Mouse (Mus musculus): ENCODE data around the gene BC030870. TPM values are rescaled to one million over a fixed set of nuclear protein-coding genes. Genes with fewer than 3 reads are reported as not detected.

BC030870 gene
- polyA plus RNA-seq, 1 experiment from 2014 or later, result 0.24 TPM

DNA sequence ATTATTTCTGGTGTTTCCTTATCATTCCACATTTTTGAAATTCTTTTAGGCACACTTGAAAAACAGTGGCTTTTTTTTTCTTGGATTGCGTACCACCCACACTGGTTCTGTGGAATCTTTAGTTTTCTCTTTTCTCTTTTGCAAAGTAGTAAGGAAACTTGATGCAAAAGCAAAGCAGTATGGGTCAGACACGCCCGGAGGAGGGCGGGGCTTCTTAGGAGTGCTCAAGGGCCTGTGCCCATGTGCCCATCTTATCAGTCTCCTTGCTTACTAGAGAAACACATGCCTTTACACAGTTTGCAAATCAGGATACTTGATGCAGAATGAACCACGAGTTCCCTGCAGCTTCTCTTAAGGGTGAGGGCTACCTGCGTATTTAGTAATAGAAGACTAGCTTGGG is 17.3 kb downstream of the BC030870 start:
- Histone ChIP-seq H3K4me1 (ENCODE audit: control insufficient read depth, insufficient read depth, low read length) (no peaks in the 10 kb centered on the region), H3K27ac (ENCODE audit: low read length) (no peak overlapping the region), H3K36me3 (ENCODE audit: control insufficient read depth, insufficient read depth) (no peaks in the 10 kb centered on the region), H3K9me3 (replicated peaks; ENCODE audit: control insufficient read depth, low read length) (no peaks in the 10 kb centered on the region), H3K9ac (ENCODE audit: low read length) (no peak overlapping the region), H3K27me3 (ENCODE audit: control insufficient read depth, insufficient read depth, low read length) (no peaks in the 10 kb centered on the region), H3K4me2 (ENCODE audit: low read depth, low read length) (no peak overlapping the region), H3K4me3 (ENCODE audit: low read length) (no peak overlapping the region)
- no peak for ATAC-seq (replicated peaks; ENCODE audit: extremely low read depth, insufficient read depth, low FRiP score)
- 67% methylated on average over 6 of the region's 6 CpGs for WGBS

DNA sequence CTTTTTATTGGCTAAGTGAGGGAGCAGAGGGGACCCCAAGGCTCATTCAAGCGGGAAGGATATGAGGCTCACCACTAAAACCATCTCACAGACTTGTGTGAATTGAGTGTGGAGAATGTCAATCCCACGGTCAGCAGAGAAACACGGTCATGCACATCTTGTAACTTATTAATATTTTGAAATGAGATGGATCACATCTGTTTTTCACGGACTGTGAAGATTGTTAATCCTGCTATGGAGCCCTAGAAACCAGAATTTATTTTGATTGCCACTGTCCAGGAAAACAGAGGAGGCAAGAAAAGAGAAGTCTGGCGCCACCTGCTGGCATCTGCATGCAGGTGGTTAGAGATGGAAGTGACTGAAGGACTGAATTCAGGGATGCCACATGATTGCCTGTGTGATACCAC is 19.1 kb downstream of the BC030870 start:
- Histone ChIP-seq H3K27me3 (ENCODE audit: control insufficient read depth, insufficient read depth, low read length) (no peaks in the 10 kb centered on the region), H3K27ac (ENCODE audit: low read length) (no peak overlapping the region), H3K9ac (ENCODE audit: low read length) (no peak overlapping the region), H3K4me1 (ENCODE audit: control insufficient read depth, insufficient read depth, low read length) (no peaks in the 10 kb centered on the region), H3K9me3 (replicated peaks; ENCODE audit: control insufficient read depth, low read length) (no peaks in the 10 kb centered on the region), H3K36me3 (ENCODE audit: control insufficient read depth, insufficient read depth) (no peaks in the 10 kb centered on the region), H3K4me3 (ENCODE audit: low read length) (no peak overlapping the region), H3K4me2 (ENCODE audit: low read depth, low read length) (no peak overlapping the region)
- no peak for ATAC-seq (replicated peaks; ENCODE audit: extremely low read depth, insufficient read depth, low FRiP score)
- WGBS, result 33% methylated on average over 5 of the region's 5 CpGs

- WGBS, result 62% methylated on average over 6 of the region's 6 CpGs
- no peaks in the 10 kb centered on the region for H3K27me3 ChIP-seq (ENCODE audit: control insufficient read depth, insufficient read depth, low read length)
Observed at GRCm38 (mm10) chr8:65108936-65109335, 20.4 kb downstream of the BC030870 start.

DNA sequence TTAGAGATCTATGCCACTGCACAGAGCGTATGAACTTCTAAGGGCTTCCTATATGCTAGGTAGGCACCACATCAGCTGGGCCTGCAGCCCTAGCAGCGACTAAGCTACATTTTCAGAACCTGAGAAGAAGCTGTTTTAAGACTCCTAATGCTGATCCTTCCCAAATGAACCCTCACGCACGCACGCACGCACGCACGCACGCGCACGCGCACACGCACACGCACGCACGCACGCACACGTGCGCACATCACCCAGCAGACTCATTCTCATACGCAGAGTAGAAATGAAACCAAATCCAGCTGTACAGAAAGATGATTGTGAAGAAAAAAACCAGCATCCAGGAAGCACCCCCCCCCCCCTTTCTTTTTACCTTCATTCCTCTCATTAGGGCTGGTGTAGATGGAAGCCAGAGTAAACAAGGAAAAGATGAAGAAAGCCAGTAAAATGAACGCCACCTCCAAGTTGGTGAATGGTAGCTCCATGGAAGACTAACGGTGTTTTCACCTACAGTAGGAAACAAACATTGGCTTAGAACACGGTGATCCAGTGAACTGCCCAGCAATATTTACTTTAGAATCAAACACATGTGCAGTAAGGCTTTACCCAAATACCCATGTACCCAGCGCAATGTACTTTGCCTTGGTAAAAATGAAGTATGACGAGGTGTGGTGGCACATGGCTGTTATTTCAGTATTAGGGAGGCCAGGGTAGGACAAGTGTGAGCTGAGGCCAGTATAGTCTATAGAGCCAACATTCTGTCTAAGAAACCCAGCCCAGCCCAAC is 21.2 kb downstream of the BC030870 start:
- no peak for ATAC-seq (replicated peaks; ENCODE audit: extremely low read depth, insufficient read depth, low FRiP score)
- Histone ChIP-seq H3K27ac (ENCODE audit: low read length) (no peak overlapping the region), H3K4me3 (ENCODE audit: low read length) (no peak overlapping the region), H3K4me2 (ENCODE audit: low read depth, low read length) (no peak overlapping the region), H3K27me3 (ENCODE audit: control insufficient read depth, insufficient read depth, low read length) (no peaks in the 10 kb centered on the region), H3K9ac (ENCODE audit: low read length) (no peak overlapping the region), H3K36me3 (ENCODE audit: control insufficient read depth, insufficient read depth) (no peaks in the 10 kb centered on the region), H3K9me3 (replicated peaks; ENCODE audit: control insufficient read depth, low read length) (no peaks in the 10 kb centered on the region), H3K4me1 (ENCODE audit: control insufficient read depth, insufficient read depth, low read length) (no peaks in the 10 kb centered on the region)
- WGBS, result 90% methylated on average over 25 of the region's 25 CpGs

More at GRCm38 (mm10) chr8:65108936-65109335, 20.4 kb downstream of the BC030870 start:
- Histone ChIP-seq H3K27ac (ENCODE audit: low read length) (no peak overlapping the region), H3K4me1 (ENCODE audit: control insufficient read depth, insufficient read depth, low read length) (no peaks in the 10 kb centered on the region), H3K9ac (ENCODE audit: low read length) (no peak overlapping the region), H3K4me3 (ENCODE audit: low read length) (no peak overlapping the region), H3K4me2 (ENCODE audit: low read depth, low read length) (no peak overlapping the region), H3K9me3 (replicated peaks; ENCODE audit: control insufficient read depth, low read length) (no peaks in the 10 kb centered on the region), H3K36me3 (ENCODE audit: control insufficient read depth, insufficient read depth) (no peaks in the 10 kb centered on the region)
- ATAC-seq (replicated peaks; ENCODE audit: extremely low read depth, insufficient read depth, low FRiP score), result no peak

GRCm38 (mm10) chr8:65104041-65104440 is 25.3 kb downstream of the BC030870 start:
- H3K4me3 ChIP-seq (ENCODE audit: low read length), result no peak overlapping the region
- WGBS, result 56% methylated on average over 4 of the region's 4 CpGs

GRCm38 (mm10) chr8:65103632-65104031 is 25.7 kb downstream of the BC030870 start:
- 85% methylated on average over 7 of the region's 7 CpGs for WGBS
- H3K4me2 ChIP-seq (ENCODE audit: low read depth, low read length), result no peak overlapping the region

More at GRCm38 (mm10) chr8:65104041-65104440, 25.3 kb downstream of the BC030870 start:
- Histone ChIP-seq H3K4me2 (ENCODE audit: low read depth, low read length) (no peak overlapping the region), H3K27ac (ENCODE audit: low read length) (no peak overlapping the region), H3K27me3 (ENCODE audit: control insufficient read depth, insufficient read depth, low read length) (no peaks in the 10 kb centered on the region), H3K36me3 (ENCODE audit: control insufficient read depth, insufficient read depth) (no peaks in the 10 kb centered on the region), H3K9ac (ENCODE audit: low read length) (no peak overlapping the region), H3K9me3 (replicated peaks; ENCODE audit: control insufficient read depth, low read length) (no peaks in the 10 kb centered on the region), H3K4me1 (ENCODE audit: control insufficient read depth, insufficient read depth, low read length) (no peaks in the 10 kb centered on the region)
- no peak for ATAC-seq (replicated peaks; ENCODE audit: extremely low read depth, insufficient read depth, low FRiP score)

GRCm38 (mm10) chr8:65099735-65100134 is 29.6 kb downstream of the BC030870 start:
- ATAC-seq (replicated peaks; ENCODE audit: extremely low read depth, insufficient read depth, low FRiP score), result no peak
- Histone ChIP-seq H3K4me3 (ENCODE audit: low read length) (no peak overlapping the region), H3K9me3 (replicated peaks; ENCODE audit: control insufficient read depth, low read length) (no peaks in the 10 kb centered on the region), H3K27me3 (ENCODE audit: control insufficient read depth, insufficient read depth, low read length) (no peaks in the 10 kb centered on the region), H3K36me3 (ENCODE audit: control insufficient read depth, insufficient read depth) (no peaks in the 10 kb centered on the region), H3K4me2 (ENCODE audit: low read depth, low read length) (no peak overlapping the region), H3K9ac (ENCODE audit: low read length) (no peak overlapping the region), H3K4me1 (ENCODE audit: control insufficient read depth, insufficient read depth, low read length) (no peaks in the 10 kb centered on the region), H3K27ac (ENCODE audit: low read length) (no peak overlapping the region)
- 68% methylated on average over 3 of the region's 3 CpGs for WGBS

More at GRCm38 (mm10) chr8:65103632-65104031, 25.7 kb downstream of the BC030870 start:
- no peaks in the 10 kb centered on the region for H3K27me3 ChIP-seq (ENCODE audit: control insufficient read depth, insufficient read depth, low read length)
- no peak overlapping the region for H3K4me3 ChIP-seq (ENCODE audit: low read length)
- ATAC-seq (replicated peaks; ENCODE audit: extremely low read depth, insufficient read depth, low FRiP score), result no peak
- H3K9ac ChIP-seq (ENCODE audit: low read length), result no peak overlapping the region
- no peaks in the 10 kb centered on the region for H3K4me1 ChIP-seq (ENCODE audit: control insufficient read depth, insufficient read depth, low read length)
- no peaks in the 10 kb centered on the region for H3K9me3 ChIP-seq (replicated peaks; ENCODE audit: control insufficient read depth, low read length)
- no peak overlapping the region for H3K27ac ChIP-seq (ENCODE audit: low read length)
- H3K36me3 ChIP-seq (ENCODE audit: control insufficient read depth, insufficient read depth), result no peaks in the 10 kb centered on the region

- H3K4me3 ChIP-seq (ENCODE audit: low read length), result no peak overlapping the region
- H3K27me3 ChIP-seq (ENCODE audit: control insufficient read depth, insufficient read depth, low read length), result no peaks in the 10 kb centered on the region
- H3K4me2 ChIP-seq (ENCODE audit: low read depth, low read length), result no peak overlapping the region
- H3K36me3 ChIP-seq (ENCODE audit: control insufficient read depth, insufficient read depth), result no peaks in the 10 kb centered on the region
- no peak overlapping the region for H3K9ac ChIP-seq (ENCODE audit: low read length)
- no peak overlapping the region for H3K27ac ChIP-seq (ENCODE audit: low read length)
- H3K4me1 ChIP-seq (ENCODE audit: control insufficient read depth, insufficient read depth, low read length), result no peaks in the 10 kb centered on the region
- ATAC-seq (replicated peaks; ENCODE audit: extremely low read depth, insufficient read depth, low FRiP score), result no peak
- WGBS, result 40% methylated on average over 7 of the region's 7 CpGs
- no peaks in the 10 kb centered on the region for H3K9me3 ChIP-seq (replicated peaks; ENCODE audit: control insufficient read depth, low read length)
Observed at GRCm38 (mm10) chr8:65097760-65098415, 31.5 kb downstream of the BC030870 start.

GRCm38 (mm10) chr8:65089781-65090180 is 39.6 kb downstream of the BC030870 start:
- H3K4me2 ChIP-seq (ENCODE audit: low read depth, low read length), result no peak overlapping the region
- H3K4me1 ChIP-seq (ENCODE audit: control insufficient read depth, insufficient read depth, low read length), result no peaks in the 10 kb centered on the region
- ATAC-seq (replicated peaks; ENCODE audit: extremely low read depth, insufficient read depth, low FRiP score), result no peak
- H3K4me3 ChIP-seq (ENCODE audit: low read length), result no peak overlapping the region
- no peaks in the 10 kb centered on the region for H3K36me3 ChIP-seq (ENCODE audit: control insufficient read depth, insufficient read depth)
- H3K9ac ChIP-seq (ENCODE audit: low read length), result no peak overlapping the region
- H3K27me3 ChIP-seq (ENCODE audit: control insufficient read depth, insufficient read depth, low read length), result no peaks in the 10 kb centered on the region
- H3K9me3 ChIP-seq (replicated peaks; ENCODE audit: control insufficient read depth, low read length), result no peaks in the 10 kb centered on the region
- no peak overlapping the region for H3K27ac ChIP-seq (ENCODE audit: low read length)
- WGBS, result 63% methylated on average over 7 of the region's 7 CpGs

Measured in heart, embryonic 16.5 days (tissue).